Mouse (Mus musculus): ENCODE measurements around the gene Gm1123. TPM values are rescaled to one million over a fixed set of nuclear protein-coding genes. Genes with fewer than 3 reads are reported as not detected.

The Gm1123 gene
- polyA plus RNA-seq (2014; fragmentation: Nextera tagmentation; extraction: Ambion mirVana): 0.12 TPM in 1 of 2 replicates, not detected in the other

DNA sequence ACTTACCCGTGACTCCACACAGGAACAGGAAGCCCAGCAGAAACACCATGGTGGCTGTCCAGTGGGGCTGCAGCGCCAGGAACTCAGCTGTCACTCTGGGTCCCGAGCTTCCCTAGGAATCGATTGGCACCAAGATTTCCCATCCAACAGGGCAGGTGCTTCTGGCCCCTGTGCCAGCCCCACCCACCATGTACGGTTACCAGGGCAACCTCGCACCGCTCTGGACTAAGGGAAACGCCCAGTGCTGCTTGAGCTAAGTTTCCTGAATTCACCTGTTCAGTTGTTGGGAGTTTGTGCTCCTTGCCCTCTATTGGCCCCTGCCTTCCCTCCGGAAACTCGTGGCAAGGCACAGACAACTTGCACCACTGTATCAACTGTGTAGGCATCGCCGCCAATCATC, at the start of gene Gm1123:
Gene Gm1123 (minus strand): TSS at position 141 of the 400 bp plus-strand sequence.
- Histone ChIP-seq H3K4me2 (no peak within 1 kb of the TSS), H3K4me1 (replicated peaks; ENCODE audit: control insufficient read depth, insufficient read depth, low read length) (no peaks in the 10 kb centered on the region), H3K9ac (ENCODE audit: low read depth, low read length) (no peak within 1 kb of the TSS), H3K36me3 (ENCODE audit: control insufficient read depth, insufficient read depth, low read length) (no peaks in the 10 kb centered on the region), H3K27ac (ENCODE audit: low read depth, low read length) (no peak within 1 kb of the TSS), H3K27me3 (replicated peaks; ENCODE audit: control insufficient read depth, insufficient read depth, low read length) (no peaks in the 10 kb centered on the region), H3K4me3 (ENCODE audit: low read depth, low read length) (no peak within 1 kb of the TSS), H3K9me3 (ENCODE audit: control insufficient read depth, low read length) (no peaks in the 10 kb centered on the region)
- 83% methylated on average over 12 of the region's 12 CpGs for WGBS
- DNase-seq (ENCODE audit: low spot score) (no peak), ATAC-seq (replicated peaks; ENCODE audit: low FRiP score) (no peak)

DNA sequence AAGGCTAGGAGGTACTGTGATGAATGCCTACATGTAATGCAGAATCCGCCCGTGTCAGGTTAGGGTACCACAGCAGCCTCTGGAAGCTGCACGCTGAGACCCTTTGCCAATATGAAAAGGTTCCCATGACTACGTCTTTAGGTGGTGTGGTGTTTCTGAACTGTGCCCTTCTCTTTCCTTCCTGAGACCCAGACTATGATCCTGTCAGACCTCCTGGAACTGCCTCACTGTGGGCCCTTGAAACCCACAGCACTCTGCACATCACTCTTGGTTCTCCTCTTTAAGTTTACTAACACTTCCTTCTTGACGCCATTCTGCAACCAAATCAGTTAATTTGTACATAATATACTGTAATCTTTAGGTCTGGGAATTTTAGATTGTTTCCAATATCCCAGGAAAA, 46.2 kb upstream of the Gm1123 start:
- ATAC-seq (replicated peaks; ENCODE audit: low FRiP score): no peak
- no peak for DNase-seq (ENCODE audit: low spot score)

DNA sequence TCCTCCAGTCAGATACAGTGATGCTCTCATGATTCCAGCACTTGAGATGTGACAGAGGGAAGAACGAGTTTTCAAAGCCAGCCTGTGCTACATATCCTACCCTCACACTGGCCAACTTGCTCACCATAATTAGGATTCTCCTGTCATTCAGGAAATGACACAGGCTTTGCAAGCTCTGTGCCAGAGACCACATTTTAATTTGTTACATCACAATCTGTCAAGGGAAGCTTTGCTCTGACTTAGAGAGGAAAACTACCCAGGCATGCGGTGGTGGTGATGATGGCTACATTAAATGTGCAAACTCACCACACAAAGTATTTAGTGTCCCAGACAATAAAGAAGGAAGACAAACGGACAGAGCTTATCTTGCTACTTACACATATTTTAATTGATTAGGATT, 45.8 kb upstream of the Gm1123 start:
- H3K27me3 ChIP-seq (replicated peaks; ENCODE audit: control insufficient read depth, insufficient read depth, low read length): no peaks in the 10 kb centered on the region
- no peaks in the 10 kb centered on the region for H3K9me3 ChIP-seq (ENCODE audit: control insufficient read depth, low read length)
- no peaks in the 10 kb centered on the region for H3K36me3 ChIP-seq (ENCODE audit: control insufficient read depth, insufficient read depth, low read length)
- DNase-seq (ENCODE audit: low spot score) (no peak), ATAC-seq (replicated peaks; ENCODE audit: low FRiP score) (no peak)
- no peak overlapping the region for H3K4me3 ChIP-seq (ENCODE audit: low read depth, low read length)
- no peak overlapping the region for H3K27ac ChIP-seq (ENCODE audit: low read depth, low read length)
- WGBS: 70% methylated on average over 3 of the region's 3 CpGs
- H3K9ac ChIP-seq (ENCODE audit: low read depth, low read length): no peak overlapping the region
- H3K4me2 ChIP-seq: no peak overlapping the region
- no peaks in the 10 kb centered on the region for H3K4me1 ChIP-seq (replicated peaks; ENCODE audit: control insufficient read depth, insufficient read depth, low read length)

More for the DNA sequence above, 46.2 kb upstream of the Gm1123 start:
- Histone ChIP-seq H3K4me3 (ENCODE audit: low read depth, low read length) (no peak overlapping the region), H3K4me1 (replicated peaks; ENCODE audit: control insufficient read depth, insufficient read depth, low read length) (no peaks in the 10 kb centered on the region), H3K36me3 (ENCODE audit: control insufficient read depth, insufficient read depth, low read length) (no peaks in the 10 kb centered on the region), H3K4me2 (no peak overlapping the region), H3K9me3 (ENCODE audit: control insufficient read depth, low read length) (no peaks in the 10 kb centered on the region), H3K27me3 (replicated peaks; ENCODE audit: control insufficient read depth, insufficient read depth, low read length) (no peaks in the 10 kb centered on the region), H3K27ac (ENCODE audit: low read depth, low read length) (no peak overlapping the region), H3K9ac (ENCODE audit: low read depth, low read length) (no peak overlapping the region)
- WGBS: 87% methylated on average over 5 of the region's 5 CpGs

DNA sequence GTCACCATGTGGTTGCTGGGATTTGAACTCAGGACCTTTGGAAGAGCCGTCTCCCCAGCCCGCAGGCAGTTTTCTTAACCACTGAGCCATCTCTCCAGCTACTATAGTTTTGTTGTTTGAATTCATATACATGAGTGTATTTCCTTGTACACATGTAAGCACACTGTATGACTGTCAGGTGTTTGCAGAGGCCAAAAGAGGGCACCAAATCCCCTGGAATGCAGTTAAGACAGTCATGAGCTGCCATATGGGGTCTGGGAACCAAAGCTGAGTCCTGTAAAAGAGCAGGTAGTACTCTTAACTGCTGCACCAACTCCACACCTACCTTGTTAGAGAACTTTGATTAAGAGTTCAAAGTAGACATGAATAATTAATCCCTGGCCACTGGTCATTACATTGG, 45.1 kb upstream of the Gm1123 start:
- Histone ChIP-seq H3K4me3 (ENCODE audit: low read depth, low read length) (no peak overlapping the region), H3K36me3 (ENCODE audit: control insufficient read depth, insufficient read depth, low read length) (no peaks in the 10 kb centered on the region), H3K9ac (ENCODE audit: low read depth, low read length) (no peak overlapping the region), H3K9me3 (ENCODE audit: control insufficient read depth, low read length) (no peaks in the 10 kb centered on the region), H3K27me3 (replicated peaks; ENCODE audit: control insufficient read depth, insufficient read depth, low read length) (no peaks in the 10 kb centered on the region), H3K4me2 (no peak overlapping the region), H3K4me1 (replicated peaks; ENCODE audit: control insufficient read depth, insufficient read depth, low read length) (no peaks in the 10 kb centered on the region), H3K27ac (ENCODE audit: low read depth, low read length) (no peak overlapping the region)
- DNase-seq (ENCODE audit: low spot score): no peak
- ATAC-seq (replicated peaks; ENCODE audit: low FRiP score): no peak; the same call in 1 of the 2 replicates
- 89% methylated on average over 2 of the region's 2 CpGs for WGBS

DNA sequence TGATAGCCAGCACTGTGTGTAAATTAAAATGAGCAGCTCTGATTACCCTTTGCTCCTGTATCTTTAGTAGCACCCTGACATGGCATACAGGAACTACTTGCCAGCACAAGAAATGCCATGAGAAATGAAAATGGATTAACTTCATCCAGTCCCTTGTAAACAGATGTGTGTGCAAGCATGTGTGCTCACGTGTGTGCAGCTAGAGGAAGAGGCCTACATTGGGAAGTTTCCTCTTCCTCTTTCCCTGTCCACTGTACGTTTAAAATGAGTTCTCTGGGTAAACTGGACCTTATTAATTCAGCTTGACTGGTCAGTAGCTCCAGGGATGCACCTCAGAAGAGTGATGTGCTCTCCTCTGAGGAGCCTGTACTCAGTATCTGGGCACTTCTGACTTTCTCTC, 38.9 kb upstream of the Gm1123 start:
- Histone ChIP-seq H3K4me3 (ENCODE audit: low read depth, low read length) (no peak overlapping the region), H3K27ac (ENCODE audit: low read depth, low read length) (no peak overlapping the region), H3K4me2 (no peak overlapping the region), H3K9me3 (ENCODE audit: control insufficient read depth, low read length) (no peaks in the 10 kb centered on the region), H3K9ac (ENCODE audit: low read depth, low read length) (no peak overlapping the region), H3K36me3 (ENCODE audit: control insufficient read depth, insufficient read depth, low read length) (0 out of 2 replicates have a peak, but pooled peaks cover 2% of the 10 kb centered on the region), H3K27me3 (replicated peaks; ENCODE audit: control insufficient read depth, insufficient read depth, low read length) (no peaks in the 10 kb centered on the region), H3K4me1 (replicated peaks; ENCODE audit: control insufficient read depth, insufficient read depth, low read length) (no peaks in the 10 kb centered on the region)
- 45% methylated on average over 2 of the region's 2 CpGs for WGBS
- ATAC-seq (replicated peaks; ENCODE audit: low FRiP score) (no peak), DNase-seq (ENCODE audit: low spot score) (no peak)

DNA sequence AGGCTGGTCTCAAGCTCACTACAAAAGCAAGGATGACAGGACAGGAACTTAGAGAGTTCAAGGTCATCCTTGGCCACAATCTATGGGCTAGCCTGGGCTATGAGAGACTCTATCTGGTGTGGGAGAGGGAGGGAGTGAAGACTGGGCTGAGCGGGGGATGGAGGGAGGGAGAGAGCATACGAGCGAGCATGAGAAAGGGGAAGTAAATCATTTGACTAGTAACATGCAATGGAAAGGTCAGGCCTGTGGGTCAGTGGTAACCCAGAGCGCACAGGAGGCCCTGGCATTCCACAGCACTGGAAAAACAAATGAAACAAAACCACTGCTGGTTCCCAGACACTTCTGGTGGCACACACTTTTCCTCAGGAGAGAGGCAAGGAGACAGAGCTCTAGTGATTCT, 37.0 kb upstream of the Gm1123 start:
- no peak overlapping the region for H3K9ac ChIP-seq (ENCODE audit: low read depth, low read length)
- WGBS: 70% methylated on average over 4 of the region's 4 CpGs
- H3K36me3 ChIP-seq (ENCODE audit: control insufficient read depth, insufficient read depth, low read length): peaks cover 4% of the 10 kb centered on the region; the same call in 1 of the 2 replicates
- H3K4me1 ChIP-seq (replicated peaks; ENCODE audit: control insufficient read depth, insufficient read depth, low read length): no peaks in the 10 kb centered on the region
- H3K4me2 ChIP-seq: no peak overlapping the region
- H3K4me3 ChIP-seq (ENCODE audit: low read depth, low read length): no peak overlapping the region
- DNase-seq (ENCODE audit: low spot score): no peak
- no peaks in the 10 kb centered on the region for H3K9me3 ChIP-seq (ENCODE audit: control insufficient read depth, low read length)
- H3K27ac ChIP-seq (ENCODE audit: low read depth, low read length): no peak overlapping the region
- H3K27me3 ChIP-seq (replicated peaks; ENCODE audit: control insufficient read depth, insufficient read depth, low read length): no peaks in the 10 kb centered on the region
- ATAC-seq (replicated peaks; ENCODE audit: low FRiP score): no peak

DNA sequence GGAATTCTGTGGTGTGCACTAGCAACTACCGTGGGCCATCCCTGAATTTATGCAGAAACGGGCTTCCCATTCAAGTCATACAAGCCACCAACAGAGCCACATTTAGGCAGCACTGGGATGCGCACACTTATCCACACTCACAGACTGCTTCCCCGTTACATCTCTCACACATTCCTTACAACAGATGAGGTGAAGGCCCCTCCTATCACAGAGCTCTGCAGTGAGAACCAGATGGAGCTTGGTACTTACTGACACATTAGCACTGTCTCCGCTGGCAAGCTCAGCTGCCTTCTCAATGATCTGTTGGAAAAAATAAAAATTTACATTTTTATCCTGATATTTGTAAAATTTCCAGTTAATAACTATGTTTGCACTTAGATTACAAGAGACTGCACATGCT, 29.8 kb upstream of the Gm1123 start:
- H3K27ac ChIP-seq (ENCODE audit: low read depth, low read length): no peak overlapping the region
- H3K27me3 ChIP-seq (replicated peaks; ENCODE audit: control insufficient read depth, insufficient read depth, low read length): no peaks in the 10 kb centered on the region
- no peak for DNase-seq (ENCODE audit: low spot score)
- no peak overlapping the region for H3K9ac ChIP-seq (ENCODE audit: low read depth, low read length)
- H3K4me3 ChIP-seq (ENCODE audit: low read depth, low read length): no peak overlapping the region
- no peak overlapping the region for H3K4me2 ChIP-seq
- H3K9me3 ChIP-seq (ENCODE audit: control insufficient read depth, low read length): no peaks in the 10 kb centered on the region
- no peak for ATAC-seq (replicated peaks; ENCODE audit: low FRiP score)
- peaks cover 4% of the 10 kb centered on the region; the same call in 1 of the 2 replicates for H3K36me3 ChIP-seq (ENCODE audit: control insufficient read depth, insufficient read depth, low read length)
- 82% methylated on average over 5 of the region's 5 CpGs for WGBS
- no peaks in the 10 kb centered on the region for H3K4me1 ChIP-seq (replicated peaks; ENCODE audit: control insufficient read depth, insufficient read depth, low read length)

DNA sequence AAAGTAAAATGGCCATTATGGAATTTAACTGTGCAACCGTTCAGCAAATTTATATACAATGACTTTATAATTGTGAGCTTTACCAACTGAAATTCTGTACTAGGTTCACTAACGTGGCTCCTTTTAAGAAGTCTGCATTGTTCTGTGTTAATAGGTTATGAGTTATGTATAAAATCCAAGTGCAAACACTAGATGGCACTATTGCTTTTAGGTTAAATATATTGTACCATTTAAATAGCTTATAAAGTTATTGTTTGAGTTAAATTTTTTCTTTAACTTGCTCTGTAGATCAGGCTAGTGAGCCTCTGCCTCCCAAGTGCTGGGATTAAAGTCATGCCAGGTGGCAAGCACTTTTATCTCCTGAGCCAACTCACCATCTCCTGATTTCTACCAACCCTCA, 28.7 kb upstream of the Gm1123 start:
- Histone ChIP-seq H3K36me3 (ENCODE audit: control insufficient read depth, insufficient read depth, low read length) (peaks cover 3% of the 10 kb centered on the region; the same call in 1 of the 2 replicates), H3K9ac (ENCODE audit: low read depth, low read length) (no peak overlapping the region), H3K4me2 (no peak overlapping the region), H3K4me3 (ENCODE audit: low read depth, low read length) (no peak overlapping the region), H3K9me3 (ENCODE audit: control insufficient read depth, low read length) (no peaks in the 10 kb centered on the region), H3K27me3 (replicated peaks; ENCODE audit: control insufficient read depth, insufficient read depth, low read length) (no peaks in the 10 kb centered on the region), H3K27ac (ENCODE audit: low read depth, low read length) (no peak overlapping the region), H3K4me1 (replicated peaks; ENCODE audit: control insufficient read depth, insufficient read depth, low read length) (no peaks in the 10 kb centered on the region)
- DNase-seq (ENCODE audit: low spot score) (no peak), ATAC-seq (replicated peaks; ENCODE audit: low FRiP score) (no peak)
- 59% methylated on average over 2 of the region's 2 CpGs for WGBS

DNA sequence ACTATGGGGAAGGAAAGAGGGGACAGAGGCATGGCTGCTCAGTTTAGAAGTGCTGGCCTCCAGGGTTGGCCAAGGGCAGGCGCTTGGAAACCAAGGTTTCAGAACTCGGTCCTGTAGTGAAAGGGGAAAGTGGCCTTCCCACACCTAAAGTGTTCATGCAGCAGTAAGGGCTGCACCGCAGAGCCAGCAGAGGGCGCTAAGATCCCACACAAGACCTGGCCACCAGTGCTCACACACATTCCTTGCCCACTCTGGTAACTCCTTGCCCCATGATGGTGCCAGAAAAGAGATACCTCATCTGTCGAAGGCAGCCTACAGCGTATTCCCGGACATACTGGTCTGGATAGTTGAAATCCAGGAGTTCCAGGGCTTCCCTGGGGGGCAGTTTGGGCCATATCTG, 27.0 kb upstream of the Gm1123 start:
- Histone ChIP-seq H3K4me1 (replicated peaks; ENCODE audit: control insufficient read depth, insufficient read depth, low read length) (no peaks in the 10 kb centered on the region), H3K9ac (ENCODE audit: low read depth, low read length) (no peak overlapping the region), H3K4me2 (no peak overlapping the region), H3K36me3 (ENCODE audit: control insufficient read depth, insufficient read depth, low read length) (peaks cover 3% of the 10 kb centered on the region; the same call in 1 of the 2 replicates), H3K27me3 (replicated peaks; ENCODE audit: control insufficient read depth, insufficient read depth, low read length) (no peaks in the 10 kb centered on the region), H3K27ac (ENCODE audit: low read depth, low read length) (no peak overlapping the region), H3K9me3 (ENCODE audit: control insufficient read depth, low read length) (no peaks in the 10 kb centered on the region), H3K4me3 (ENCODE audit: low read depth, low read length) (no peak overlapping the region)
- peak; percentile 71; the same call in 1 of the 2 replicates for ATAC-seq (replicated peaks; ENCODE audit: low FRiP score)
- WGBS: 47% methylated on average over 7 of the region's 7 CpGs
- DNase-seq (ENCODE audit: low spot score): peak; percentile 68

All from liver, embryonic 11.5 days (tissue).